Mouse (Mus musculus): ENCODE measurements around the gene Prc1.

- peak; percentile 62 for TF ChIP-seq POLR2A (IDR thresholded peaks at IDR 0.05; ENCODE audit: insufficient read depth, low read length)
- no peak for TF ChIP-seq CTCF (IDR thresholded peaks at IDR 0.05; ENCODE audit: low read depth, low read length)
These were observed 33.5 kb upstream of the Prc1 start, which contains the start of gene Ngrn for GRCm38 (mm10) chr7:80260625-80261371.
